Mouse (Mus musculus) NIH3T3 (cell line): Measurements from ENCODE around the gene 4930556J24Rik.
A peak's percentile ranks its signal among the peaks of the same experiment; 100 is the strongest.
"Not testable (repeated sequence)": the region's sequence is repeated elsewhere in the genome, so short reads cannot be mapped to it uniquely, and the experiment has no call there.

Source experiments
- DNase-seq: peaks from one replicate; pipeline ENCODE4 v3.0.0-alpha.2; 2012; ENCODE audit warnings: low read depth

4930556J24Rik gene

DNA sequence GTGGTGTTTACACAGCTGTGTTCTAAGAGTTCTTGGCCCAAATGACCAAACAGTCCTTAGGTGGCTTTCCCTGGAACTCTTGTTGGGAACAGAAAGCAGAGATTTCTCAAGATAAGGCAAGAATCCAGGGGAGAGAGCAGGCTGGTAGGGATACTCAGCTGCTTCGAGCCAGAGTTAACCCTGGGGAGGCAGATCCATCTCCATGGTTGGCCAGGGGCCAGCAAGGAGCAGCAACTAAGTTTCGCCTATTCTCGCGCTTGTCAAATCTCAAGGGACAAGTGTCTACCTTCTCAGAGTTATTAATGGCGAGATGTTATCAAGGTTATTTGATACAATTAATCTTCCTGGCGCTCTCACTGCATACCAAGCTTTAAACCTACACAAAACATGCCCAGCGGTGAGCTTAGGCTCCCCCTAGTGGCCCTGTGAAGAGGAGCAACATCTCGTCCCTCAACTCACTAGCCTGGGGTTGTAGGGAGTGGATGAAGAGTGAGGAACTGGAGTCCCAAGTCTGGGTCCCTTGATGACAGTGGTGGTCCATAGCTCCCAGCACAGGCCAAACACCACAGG is 55.2 kb downstream of the 4930556J24Rik start:
- DNase-seq, result peak; percentile 79

DNA sequence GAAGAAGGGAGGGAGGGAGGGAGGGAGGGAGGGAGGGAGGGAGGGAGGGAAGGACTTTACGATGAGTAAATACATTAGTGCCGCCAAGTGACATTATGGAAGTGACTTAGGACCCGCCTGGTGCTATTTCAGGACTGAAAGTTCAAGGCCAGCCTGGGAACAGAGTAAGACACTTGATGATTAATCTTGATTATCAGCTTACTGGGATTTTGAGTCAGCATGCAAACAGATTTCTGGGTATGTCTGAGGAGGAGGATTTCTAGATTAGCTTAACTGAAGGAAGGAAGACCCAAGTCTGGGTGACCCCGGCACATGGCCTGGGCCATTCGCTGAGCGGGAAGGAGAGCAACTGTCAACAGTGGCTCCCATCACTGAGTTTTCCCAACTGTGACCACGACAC is 56.1 kb downstream of the 4930556J24Rik start:
- no peak for DNase-seq

DNA sequence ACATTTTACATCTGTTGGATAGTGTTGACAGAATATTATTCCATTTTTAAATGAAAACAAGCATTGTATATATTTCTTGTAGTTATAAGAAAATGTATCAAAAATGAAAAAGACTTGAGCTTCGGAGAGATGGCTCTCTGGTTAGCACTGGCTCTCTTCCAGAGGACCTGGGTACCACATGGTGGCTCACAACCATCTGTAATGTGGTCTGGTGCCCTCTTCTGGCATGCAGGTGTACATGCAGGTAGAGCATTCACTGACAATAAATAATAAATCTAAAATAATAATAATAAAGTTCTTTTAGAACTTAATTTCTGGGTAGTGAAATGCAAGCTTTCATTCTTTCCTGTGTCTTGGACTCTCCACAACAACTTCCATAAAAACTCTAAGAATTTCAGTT is 57.8 kb downstream of the 4930556J24Rik start:
- peak; percentile 63 for DNase-seq

DNA sequence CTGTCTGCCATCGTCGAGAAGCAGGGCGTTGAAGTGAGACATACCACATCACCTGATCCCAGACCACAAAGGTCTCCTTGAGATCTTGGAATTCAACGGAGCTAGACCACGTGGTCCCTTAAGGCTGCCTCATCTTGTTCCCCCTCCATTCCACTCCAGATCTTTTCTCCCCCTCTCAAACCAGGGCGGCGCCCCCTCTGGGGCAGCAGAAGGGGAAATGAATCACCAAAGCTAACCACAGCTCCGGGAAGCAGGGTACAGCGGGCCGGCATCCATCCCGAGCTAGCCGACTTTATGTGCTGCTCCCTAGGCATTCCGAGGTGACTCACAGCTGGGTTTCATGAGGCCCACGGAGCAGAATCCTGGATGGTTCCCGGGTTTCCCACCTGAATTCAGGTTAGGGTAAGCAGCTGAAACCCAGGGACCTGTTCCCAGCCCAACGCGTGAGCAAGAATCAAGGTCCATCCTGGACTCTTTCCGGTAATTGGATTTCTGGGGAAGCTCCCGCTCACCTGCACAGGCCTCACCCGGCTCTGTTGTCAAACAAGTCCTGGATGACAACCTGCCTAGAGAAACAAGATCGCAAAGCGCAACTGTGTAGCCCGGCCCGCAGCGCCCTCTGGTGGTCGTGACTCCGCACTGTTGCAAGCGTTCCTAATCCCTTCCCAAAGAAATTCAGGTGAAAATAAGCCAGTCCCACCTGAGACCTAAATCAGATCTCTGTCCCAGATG is 62.3 kb downstream of the 4930556J24Rik start, which contains the start of gene Slc35e4:
Gene Slc35e4, minus strand, starts transcription at position 556 of the 732 bp plus-strand sequence.
- DNase-seq, result peak; percentile 94

DNA sequence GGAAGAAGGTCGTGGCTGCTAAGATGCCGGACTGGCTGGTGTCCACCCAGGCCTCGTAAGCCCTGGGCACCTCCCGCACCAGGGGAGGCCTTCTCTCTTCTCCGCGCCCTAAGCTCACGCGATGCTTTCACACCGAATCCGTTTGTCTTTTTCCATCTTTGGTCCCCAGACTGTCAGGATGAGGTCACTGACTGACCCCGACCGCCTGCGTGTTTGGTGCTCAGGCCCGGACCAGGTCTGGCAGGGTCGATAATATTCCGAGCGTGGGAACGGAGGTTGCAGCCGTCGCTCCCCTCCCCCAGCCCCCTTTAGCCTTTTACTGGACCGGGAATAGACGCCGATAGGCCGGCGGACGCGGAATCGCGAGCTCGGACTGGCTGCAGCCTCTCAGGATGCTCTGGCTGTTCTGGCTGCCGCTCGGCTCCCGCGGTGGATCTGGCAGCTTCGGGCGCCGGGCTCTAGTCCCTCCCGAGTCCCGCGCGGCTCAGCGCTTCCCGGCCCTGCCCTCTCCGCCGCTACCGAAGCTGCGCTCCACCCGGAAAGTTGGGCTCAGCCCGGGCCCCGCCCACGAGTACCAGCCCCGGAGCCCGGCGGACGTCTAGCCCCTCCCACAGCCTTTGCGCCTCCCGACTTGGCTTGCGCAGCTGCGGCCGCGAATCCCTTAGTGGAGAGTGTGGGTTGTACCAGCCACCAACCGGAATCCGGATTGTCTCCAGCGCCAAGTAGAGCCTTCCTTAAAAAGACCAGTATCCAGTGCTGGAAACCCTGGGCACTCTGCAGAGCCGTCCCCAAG is 63.1 kb downstream of the 4930556J24Rik start:
- peak; percentile 96 for DNase-seq

DNA sequence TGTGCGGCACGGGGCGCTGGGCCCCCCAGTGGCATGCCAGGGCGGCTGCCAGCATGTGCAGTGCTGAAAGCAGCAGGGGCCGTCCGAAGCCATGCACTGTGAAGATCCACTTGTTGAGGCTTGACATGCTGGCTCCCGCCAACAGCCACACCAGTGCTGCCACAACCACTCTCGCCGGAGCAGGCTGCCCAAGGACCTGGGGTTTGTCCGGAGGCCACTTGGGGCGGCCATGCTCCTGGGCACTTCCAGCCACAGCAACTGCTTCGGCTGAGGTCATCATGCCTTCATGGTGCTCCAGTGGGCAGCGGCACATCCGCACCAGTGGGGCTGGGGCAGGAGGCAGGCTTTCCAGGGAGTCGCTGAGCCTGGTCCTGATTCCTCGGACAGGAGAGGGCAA is 63.7 kb downstream of the 4930556J24Rik start:
- peak; percentile 59 for DNase-seq

DNA sequence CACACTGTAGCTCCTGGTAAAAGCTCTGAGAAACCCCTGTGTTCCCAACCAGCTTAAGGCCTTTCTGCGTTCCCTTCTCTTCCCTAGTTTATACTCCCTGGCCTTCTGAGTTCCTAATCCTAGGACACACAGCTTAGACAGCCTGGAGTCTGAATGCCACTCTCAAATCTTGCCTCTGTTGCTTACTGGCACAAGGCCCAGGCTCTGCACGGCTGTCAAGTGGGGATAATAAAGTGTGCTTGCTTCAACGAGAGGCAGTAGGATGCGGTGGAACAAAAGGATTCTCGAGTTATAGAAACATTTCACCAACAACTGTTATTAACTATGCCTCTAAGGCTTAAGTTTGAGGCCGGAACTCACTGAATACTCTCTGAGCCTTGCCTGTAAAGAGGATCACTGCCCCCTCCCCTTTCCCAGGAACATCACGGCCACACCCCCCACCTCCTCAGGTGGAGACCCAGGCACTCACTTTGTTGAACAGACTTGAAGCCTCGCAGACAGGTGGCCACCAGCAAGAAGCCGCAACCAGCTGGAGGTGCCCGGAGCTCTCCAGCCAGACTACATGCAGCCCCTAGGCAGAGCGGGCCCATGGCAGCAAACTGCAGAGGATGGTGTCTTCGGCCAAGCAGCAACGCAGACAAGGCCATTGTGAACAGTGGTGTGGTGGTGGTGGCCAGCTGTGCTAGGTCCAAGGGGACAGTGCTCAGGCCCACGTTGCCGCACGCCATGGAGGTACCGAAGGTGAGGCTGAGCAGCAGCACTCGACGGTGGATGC is 64.3 kb downstream of the 4930556J24Rik start:
- peak; percentile 69 for DNase-seq

DNA sequence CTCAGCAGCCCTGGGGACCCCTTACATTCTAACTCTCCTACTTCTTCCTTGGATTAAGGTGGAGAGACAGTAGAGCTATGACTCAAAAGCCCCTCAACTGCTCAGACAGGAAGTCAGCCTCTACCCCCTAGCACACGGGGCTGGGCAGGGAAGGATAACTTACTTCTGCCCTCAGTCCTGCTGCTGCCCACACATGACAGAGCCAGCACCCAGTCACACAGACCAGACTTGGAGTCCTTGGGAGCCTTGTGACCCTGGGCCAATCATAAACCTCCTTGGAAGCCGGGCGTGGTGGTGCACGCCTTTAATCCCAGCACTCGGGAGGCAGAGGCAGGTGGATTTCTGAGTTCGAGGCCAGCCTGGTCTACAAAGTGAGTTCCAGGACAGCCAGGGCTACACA is 65.1 kb downstream of the 4930556J24Rik start:
- DNase-seq, result not testable (repeated sequence)

DNA sequence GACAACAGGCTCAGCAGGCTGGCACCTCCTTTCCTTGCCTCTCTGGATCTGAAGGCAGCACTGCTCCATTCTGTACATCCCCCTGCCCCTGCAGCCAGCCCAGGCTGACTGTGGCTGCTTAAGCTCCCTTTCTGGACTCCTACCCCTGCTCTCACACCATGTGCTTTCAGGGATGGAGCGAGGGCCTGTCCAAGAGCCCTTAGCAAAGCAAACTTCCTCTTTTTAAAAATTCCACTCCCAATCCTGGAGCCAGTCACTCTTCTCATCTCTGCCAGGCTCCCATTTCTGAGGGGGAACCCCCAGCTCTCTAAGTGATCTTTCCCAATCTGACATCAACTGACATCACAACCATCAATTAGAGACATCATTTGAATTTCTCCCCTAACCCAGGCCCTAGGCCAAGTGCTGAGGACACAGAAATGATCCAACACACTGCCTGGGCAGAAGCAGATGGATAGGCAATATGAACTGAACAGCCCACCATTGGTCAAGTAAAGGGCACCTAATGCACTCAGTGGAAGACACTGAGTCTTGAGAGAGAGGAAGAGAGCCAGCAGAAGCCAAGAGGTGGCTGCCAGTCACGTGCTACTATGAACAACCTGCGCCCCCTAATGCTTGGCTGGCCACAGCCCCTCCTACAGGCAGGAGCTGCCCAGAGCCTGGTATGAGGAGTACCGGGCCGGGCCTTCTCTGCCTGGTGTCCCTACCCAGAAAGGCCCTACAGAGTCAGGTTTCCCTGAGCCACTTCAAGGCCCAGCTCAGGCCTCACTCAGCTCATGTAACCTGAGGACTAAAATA is 65.9 kb downstream of the 4930556J24Rik start:
- peak; percentile 60 for DNase-seq

DNA sequence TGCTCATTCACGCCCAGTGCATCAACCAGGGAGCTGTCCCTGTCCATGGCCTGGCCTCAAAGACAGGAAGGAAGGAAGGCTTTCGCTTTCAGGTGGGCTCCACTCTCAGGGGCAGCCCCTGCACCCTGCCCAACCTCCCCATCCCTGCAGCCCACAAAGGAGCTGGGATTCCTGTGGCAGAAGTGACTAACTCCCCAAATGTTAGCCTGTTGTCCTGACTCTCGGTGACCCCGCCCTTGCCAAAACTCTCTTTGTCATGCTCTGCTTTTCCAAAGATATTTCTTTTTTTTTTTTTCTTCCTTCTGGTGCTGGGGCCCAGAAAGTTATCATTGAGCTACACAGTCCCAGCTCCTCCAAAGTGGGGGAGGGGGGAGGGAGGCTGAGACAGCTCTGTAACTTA is 67.3 kb downstream of the 4930556J24Rik start:
- peak; percentile 45 for DNase-seq

DNA sequence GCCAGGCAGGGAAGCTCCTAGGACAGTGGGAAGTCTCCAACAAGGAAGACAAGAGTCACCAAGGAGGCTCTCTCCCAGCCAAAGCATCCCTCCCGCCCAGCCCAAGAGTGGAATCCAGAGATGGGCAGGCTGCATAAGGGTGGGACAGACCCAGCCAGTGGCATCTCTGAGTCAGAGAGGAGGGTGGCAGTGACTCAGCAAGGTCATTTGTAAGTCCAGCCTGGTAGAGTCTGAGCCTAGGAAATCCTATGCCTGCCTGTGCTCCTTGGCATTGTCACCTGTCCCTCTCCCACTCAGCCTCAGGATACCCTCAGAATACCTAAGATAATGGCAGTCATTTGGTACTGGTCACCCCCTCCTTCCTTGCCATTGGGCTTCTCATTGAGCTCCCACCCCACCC is 71.1 kb downstream of the 4930556J24Rik start:
- peak; percentile 23 for DNase-seq

DNA sequence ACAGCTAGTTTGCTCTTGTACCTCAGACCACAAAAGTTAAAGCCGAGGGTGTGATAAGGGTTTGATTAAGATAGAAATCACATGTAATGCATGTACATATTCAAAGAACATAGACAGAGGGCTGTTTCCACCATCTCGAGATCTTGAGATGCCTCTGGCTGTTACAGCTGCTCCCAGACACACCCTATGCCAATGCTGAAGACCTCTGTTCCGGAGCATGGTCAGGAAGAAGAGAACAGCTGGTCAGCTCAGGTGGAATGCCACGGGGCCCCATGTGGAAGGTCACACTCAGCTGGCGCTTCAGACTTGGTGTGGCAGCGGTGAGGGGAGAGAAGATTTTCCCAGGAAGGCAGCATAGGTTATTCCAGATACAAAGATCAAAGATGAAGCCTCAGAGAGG is 71.9 kb downstream of the 4930556J24Rik start:
- DNase-seq, result no peak

DNA sequence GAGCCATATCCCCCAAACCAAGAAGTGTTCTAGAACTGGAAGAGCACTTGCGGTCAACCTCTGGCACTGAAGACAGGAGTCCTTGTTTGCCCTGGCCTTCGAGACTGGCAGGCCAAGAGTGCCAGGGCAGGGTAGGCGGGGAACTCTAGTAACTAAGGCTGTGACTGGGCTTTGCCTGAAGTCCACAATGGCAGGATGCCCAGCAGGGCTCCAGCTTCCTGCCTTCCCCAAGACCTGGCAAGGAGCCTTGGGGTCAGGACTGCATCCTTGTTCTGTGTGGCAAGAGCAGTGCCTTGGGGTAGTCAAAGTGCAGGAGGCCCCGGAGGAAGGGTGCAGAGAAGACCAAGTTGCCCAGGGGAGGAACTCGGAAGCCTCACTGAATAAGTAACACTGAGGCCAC is 73.5 kb downstream of the 4930556J24Rik start:
- DNase-seq, result peak; percentile 81

DNA sequence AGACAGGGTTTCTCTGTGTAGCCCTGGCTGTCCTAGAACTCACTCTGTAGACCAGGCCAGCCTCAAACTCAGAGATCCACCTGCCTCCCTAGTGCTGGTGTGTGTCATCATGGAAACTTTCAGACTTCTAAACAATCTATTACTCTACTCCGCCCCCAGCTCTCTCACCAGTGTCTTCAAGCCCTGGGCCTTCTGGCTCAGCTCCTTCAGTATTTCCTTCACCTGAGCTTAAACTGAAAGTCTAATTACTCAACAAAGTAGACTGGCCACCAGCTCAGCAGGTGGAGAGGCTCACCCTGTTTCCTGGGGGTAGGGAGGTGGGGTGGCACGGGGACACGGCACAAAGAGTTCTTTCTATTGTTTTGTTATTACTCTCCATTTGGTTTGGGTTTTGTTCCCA is 74.1 kb downstream of the 4930556J24Rik start:
- no peak for DNase-seq

DNA sequence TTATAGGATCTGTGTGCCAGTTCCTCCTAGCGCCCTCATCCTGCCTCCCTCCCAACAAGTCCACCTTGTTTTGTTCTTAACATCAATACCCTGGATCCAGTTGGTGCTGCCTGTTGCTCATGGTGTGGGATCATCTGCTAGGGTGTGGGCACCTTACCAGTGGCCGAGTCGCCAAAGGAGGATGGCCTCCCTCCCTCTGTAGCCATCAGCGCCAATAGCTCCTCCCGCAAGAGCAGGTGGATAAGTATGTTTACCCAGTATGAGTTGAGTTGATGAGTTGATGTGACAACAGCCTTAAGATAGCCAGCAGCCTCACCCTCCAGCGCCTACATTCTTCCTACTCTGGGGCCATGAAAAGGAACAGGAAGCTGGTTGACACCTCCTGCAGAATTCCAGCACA is 76.3 kb downstream of the 4930556J24Rik start:
- no peak for DNase-seq

DNA sequence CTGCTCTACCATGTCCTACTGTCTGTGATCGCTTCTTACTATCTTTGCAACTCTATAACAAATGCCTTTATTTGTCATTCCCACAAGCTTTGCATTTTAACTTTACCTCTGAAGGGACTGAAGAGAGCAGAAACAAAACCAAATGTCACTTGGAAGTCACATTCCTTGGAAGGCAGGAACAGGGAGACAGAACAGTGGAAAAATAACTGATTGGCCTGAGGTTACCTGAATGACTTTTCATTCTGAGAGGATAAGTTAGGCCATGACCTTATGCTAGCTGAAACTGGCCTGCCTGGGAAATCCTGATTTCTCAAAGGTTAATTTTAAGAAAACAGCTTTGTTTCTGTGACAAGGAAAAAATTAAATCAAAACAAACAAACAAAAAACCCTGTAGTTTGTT is 80.6 kb downstream of the 4930556J24Rik start:
- DNase-seq, result no peak

DNA sequence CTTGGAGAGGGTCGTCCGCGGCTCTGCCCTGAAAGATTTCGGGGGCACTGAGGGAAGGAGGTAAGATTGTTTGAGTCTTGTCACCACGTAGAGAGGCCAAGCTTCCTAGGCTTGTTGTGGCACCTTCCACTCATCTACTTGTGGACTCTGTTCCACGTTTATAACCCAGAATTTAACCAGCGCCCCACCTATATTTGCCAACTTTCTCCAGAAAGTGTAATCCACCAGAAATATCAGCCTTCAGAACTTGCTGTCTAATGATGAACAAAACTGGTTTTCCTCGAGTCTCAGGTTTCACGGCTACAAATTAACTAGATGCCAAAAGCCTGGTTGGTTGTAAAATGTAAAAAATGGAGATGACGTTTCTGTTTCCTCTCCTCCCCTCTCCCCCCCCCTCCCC is 81.1 kb downstream of the 4930556J24Rik start:
- DNase-seq, result no peak

DNA sequence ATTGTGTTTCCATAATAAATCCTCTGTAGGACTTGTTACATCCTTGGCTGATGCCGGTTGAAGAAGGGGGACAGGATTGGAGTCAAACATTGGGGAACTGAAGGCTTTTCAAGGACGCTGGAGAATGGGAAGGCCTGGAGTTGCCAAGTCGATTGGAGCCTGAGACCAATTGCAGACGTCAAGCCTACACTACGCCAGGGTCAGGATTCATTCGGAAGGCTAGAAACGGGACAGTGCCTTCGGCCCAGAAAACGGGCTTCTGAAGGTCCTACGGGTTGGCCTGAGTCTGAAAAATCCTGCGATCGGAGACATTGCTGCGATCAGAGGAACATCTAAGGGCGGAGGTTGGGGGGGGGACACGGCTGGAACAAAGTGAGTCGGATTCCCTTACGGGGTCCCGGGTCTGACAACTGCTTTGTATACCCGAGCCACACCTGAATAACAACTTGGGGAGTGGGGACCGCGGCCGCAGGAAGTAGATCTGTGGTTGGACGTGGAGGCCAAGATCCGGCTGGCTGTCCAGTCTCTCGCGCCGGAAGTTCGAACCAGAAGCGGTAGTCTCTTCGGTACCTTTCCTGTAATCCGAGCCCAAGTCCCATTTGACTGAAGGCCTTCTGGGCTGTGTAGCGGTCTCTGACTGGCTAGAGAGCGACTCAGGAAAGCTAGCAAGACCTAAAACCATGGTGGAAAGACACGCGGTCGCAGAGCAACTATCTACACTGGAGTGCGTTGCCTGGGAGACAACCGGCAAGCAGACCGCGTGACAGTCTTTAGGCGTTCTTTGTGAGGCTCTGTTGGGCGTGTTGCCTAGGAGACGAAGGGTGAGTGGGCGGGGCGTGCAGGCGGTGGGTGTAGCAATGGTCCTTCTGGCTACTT is 81.9 kb downstream of the 4930556J24Rik start, which contains the start of the genes 4921536K21Rik and Dusp18:
Gene 4921536K21Rik, minus strand, starts transcription at position 693 of the 876 bp plus-strand sequence.
Gene Dusp18, plus strand, starts transcription at position 835 of the 876 bp plus-strand sequence.
- DNase-seq, result no peak

DNA sequence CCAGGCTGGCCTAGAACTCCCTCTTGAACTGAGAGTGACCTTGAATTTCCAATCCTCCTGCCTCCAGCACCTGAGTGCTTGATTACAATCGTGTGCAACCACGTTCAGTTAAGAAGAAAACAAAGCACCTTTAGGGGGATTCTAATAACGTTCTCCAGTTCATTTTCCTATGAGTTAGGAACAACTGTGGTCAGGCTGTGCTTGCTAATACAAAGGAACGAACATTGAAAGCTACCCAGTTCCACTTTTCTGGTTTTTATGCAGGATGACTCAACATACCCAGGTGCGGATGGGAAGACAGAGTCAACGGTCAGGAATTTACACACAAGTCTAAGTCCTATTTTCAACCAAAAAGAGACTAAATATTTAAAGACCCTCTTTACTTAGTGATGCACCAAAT is 82.6 kb downstream of the 4930556J24Rik start:
- DNase-seq, result no peak
